Mouse (Mus musculus) embryonic facial prominence, embryonic 11.5 days (tissue): ENCODE data around the gene Clec11a. TPM values are rescaled to one million over a fixed set of nuclear protein-coding genes. Genes with fewer than 3 reads are reported as not detected.

Experiments used
- ATAC-seq: fragments of 200-750 bp; cut with Nextera tagmentation; replicated peaks from 2 replicates; pipeline ENCODE4 v1.8.0; 2017; ENCODE audit warnings: low read depth; ENCODE audit not compliant: insufficient number of reproducible peaks, low FRiP score, low TSS enrichment
- DNase-seq: peaks from one replicate; pipeline ENCODE4 v3.0.0-alpha.2; 2015; ENCODE audit warnings: low spot score
- H3K27ac ChIP-seq: fragments of 300-500 bp; sonication (generic); replicated peaks from 2 replicates; pipeline ENCODE4 v1.5.1; 2014; ENCODE audit warnings: mild to moderate bottlenecking, low read depth, low read length, control low read depth
- H3K27me3 ChIP-seq: fragments of 300-500 bp; sonication (generic); 2 replicates; pipeline ENCODE4 v1.6.1; 2014; ENCODE audit warnings: mild to moderate bottlenecking, low read length, moderate library complexity, mixed read lengths; ENCODE audit not compliant: control insufficient read depth, insufficient read depth
- H3K36me3 ChIP-seq: fragments of 300-500 bp; sonication (generic); replicated peaks from 2 replicates; pipeline ENCODE4 v1.6.1; 2014; ENCODE audit warnings: low read depth, mild to moderate bottlenecking, low read length, moderate library complexity, mixed read lengths; ENCODE audit not compliant: control insufficient read depth, insufficient read depth
- H3K4me1 ChIP-seq: fragments of 300-500 bp; sonication (generic); 2 replicates; pipeline ENCODE4 v1.6.1; 2014; ENCODE audit warnings: low read length, mixed read lengths; ENCODE audit not compliant: control insufficient read depth, insufficient read depth
- H3K4me2 ChIP-seq: fragments of 300-500 bp; sonication (generic); 2 replicates; pipeline ENCODE4 v1.6.1; 2014; ENCODE audit warnings: low read depth, mild to moderate bottlenecking, control low read depth, low read length, moderate library complexity
- H3K4me3 ChIP-seq: fragments of 300-500 bp; sonication (generic); 2 replicates; pipeline ENCODE4 v1.5.1; 2014; ENCODE audit warnings: low read depth, low read length, control low read depth
- H3K9ac ChIP-seq: fragments of 300-500 bp; sonication (generic); replicated peaks from 2 replicates; pipeline ENCODE4 v1.6.1; 2014; ENCODE audit warnings: mild to moderate bottlenecking, control low read depth, low read length
- H3K9me3 ChIP-seq: fragments of 300-500 bp; sonication (generic); replicated peaks from 2 replicates; pipeline ENCODE4 v1.6.1; 2016; ENCODE audit warnings: mild to moderate bottlenecking, low read length, inconsistent platforms, mixed read lengths; ENCODE audit not compliant: control insufficient read depth
- WGBS: fragments of 180-500 bp; shearing (Covaris S2); extraction: QIAGEN DNeasy Blood & Tissue Kit; methylation state at CpG from one replicate; pipeline ENCODE4 v1.1.7; 2014; 5-methylcytosine and 5-hydroxymethylcytosine counted together
- polyA plus RNA-seq: library from polyadenylated mRNA; unstranded; fragments of >200 nt; fragmentation: Nextera tagmentation; extraction: Ambion mirVana; gene quantifications from 2 replicates; pipeline ENCODE4 v1.2.1, GENCODE M21; 2014

Gene Clec11a
- polyA plus RNA-seq, 1 experiment from 2014 or later: 2.2 TPM

GRCm38 (mm10) chr7:44349043-44349442 is 42.3 kb upstream of the Clec11a start:
- Histone ChIP-seq H3K27ac (no peak overlapping the region), H3K27me3 (peaks cover 40% of the 10 kb centered on the region), H3K9me3 (no peaks in the 10 kb centered on the region), H3K9ac (no peak overlapping the region), H3K4me3 (no peak overlapping the region), H3K4me1 (no peaks in the 10 kb centered on the region; the same call in 1 of the 2 replicates), H3K36me3 (no peaks in the 10 kb centered on the region), H3K4me2 (no peak overlapping the region)
- ATAC-seq (no peak), DNase-seq (no peak)
- WGBS: 19% methylated on average over 3 of the region's 3 CpGs

GRCm38 (mm10) chr7:44344622-44345021 is 37.9 kb upstream of the Clec11a start:
- H3K36me3 ChIP-seq: no peaks in the 10 kb centered on the region
- H3K27ac ChIP-seq: no peak overlapping the region
- DNase-seq (no peak), ATAC-seq (no peak)
- H3K9ac ChIP-seq: no peak overlapping the region
- H3K4me3 ChIP-seq: no peak overlapping the region
- H3K27me3 ChIP-seq: peaks cover 3% of the 10 kb centered on the region; the same call in 1 of the 2 replicates
- H3K4me2 ChIP-seq: no peak overlapping the region
- no peaks in the 10 kb centered on the region for H3K4me1 ChIP-seq
- WGBS: 75% methylated on average over 12 of the region's 12 CpGs
- H3K9me3 ChIP-seq: no peaks in the 10 kb centered on the region

- 24% methylated on average over 11 of the region's 11 CpGs for WGBS
- no peak overlapping the region for H3K9ac ChIP-seq
- no peak overlapping the region for H3K27ac ChIP-seq
- H3K4me1 ChIP-seq: no peaks in the 10 kb centered on the region
- H3K27me3 ChIP-seq: peaks cover 9% of the 10 kb centered on the region
- H3K4me3 ChIP-seq: no peak overlapping the region
- no peaks in the 10 kb centered on the region for H3K36me3 ChIP-seq
- DNase-seq: no peak
- H3K4me2 ChIP-seq: no peak overlapping the region
- H3K9me3 ChIP-seq: no peaks in the 10 kb centered on the region
- ATAC-seq: no peak
Observed at GRCm38 (mm10) chr7:44343459-44344015, 36.8 kb upstream of the Clec11a start.

GRCm38 (mm10) chr7:44341714-44342113 is 35.0 kb upstream of the Clec11a start:
- no peaks in the 10 kb centered on the region for H3K9me3 ChIP-seq
- H3K27me3 ChIP-seq: peaks cover 27% of the 10 kb centered on the region
- no peak overlapping the region for H3K9ac ChIP-seq
- H3K4me3 ChIP-seq: no peak overlapping the region
- H3K4me2 ChIP-seq: no peak overlapping the region
- no peak overlapping the region for H3K27ac ChIP-seq
- WGBS: 64% methylated on average over 5 of the region's 5 CpGs
- ATAC-seq (no peak), DNase-seq (no peak)
- no peaks in the 10 kb centered on the region for H3K36me3 ChIP-seq
- H3K4me1 ChIP-seq: no peaks in the 10 kb centered on the region

GRCm38 (mm10) chr7:44341119-44341518 is 34.4 kb upstream of the Clec11a start:
- Histone ChIP-seq H3K27me3 (peaks cover 33% of the 10 kb centered on the region), H3K4me1 (no peaks in the 10 kb centered on the region), H3K9me3 (no peaks in the 10 kb centered on the region), H3K9ac (no peak overlapping the region), H3K36me3 (no peaks in the 10 kb centered on the region), H3K4me3 (no peak overlapping the region), H3K27ac (no peak overlapping the region), H3K4me2 (no peak overlapping the region)
- WGBS: 88% methylated on average over 10 of the region's 10 CpGs
- DNase-seq: no peak
- ATAC-seq: no peak

- no peak overlapping the region for H3K27ac ChIP-seq
- peaks cover 41% of the 10 kb centered on the region for H3K27me3 ChIP-seq
- 72% methylated on average over 6 of the region's 6 CpGs for WGBS
Observed at GRCm38 (mm10) chr7:44340226-44340625, 33.5 kb upstream of the Clec11a start.

GRCm38 (mm10) chr7:44337121-44337849 is 30.6 kb upstream of the Clec11a start:
- Histone ChIP-seq H3K4me2 (no peak overlapping the region), H3K36me3 (no peaks in the 10 kb centered on the region), H3K27me3 (peaks cover 51% of the 10 kb centered on the region), H3K4me3 (no peak overlapping the region), H3K9me3 (no peaks in the 10 kb centered on the region), H3K4me1 (no peaks in the 10 kb centered on the region), H3K27ac (no peak overlapping the region), H3K9ac (no peak overlapping the region)
- 3% methylated on average over 30 of the region's 32 CpGs for WGBS
- no peak for DNase-seq
- no peak for ATAC-seq

More at GRCm38 (mm10) chr7:44340226-44340625, 33.5 kb upstream of the Clec11a start:
- Histone ChIP-seq H3K36me3 (no peaks in the 10 kb centered on the region), H3K4me3 (no peak overlapping the region), H3K4me1 (no peaks in the 10 kb centered on the region), H3K9ac (no peak overlapping the region), H3K9me3 (no peaks in the 10 kb centered on the region), H3K4me2 (no peak overlapping the region)
- ATAC-seq (no peak), DNase-seq (no peak)
